Mouse (Mus musculus): ENCODE measurements around the gene Foxp1. TPM values are rescaled to one million over a fixed set of nuclear protein-coding genes. Genes with fewer than 3 reads are reported as not detected.

Foxp1 gene
- polyA plus RNA-seq, 1 experiment from 2014 or later: 148 TPM

DNA sequence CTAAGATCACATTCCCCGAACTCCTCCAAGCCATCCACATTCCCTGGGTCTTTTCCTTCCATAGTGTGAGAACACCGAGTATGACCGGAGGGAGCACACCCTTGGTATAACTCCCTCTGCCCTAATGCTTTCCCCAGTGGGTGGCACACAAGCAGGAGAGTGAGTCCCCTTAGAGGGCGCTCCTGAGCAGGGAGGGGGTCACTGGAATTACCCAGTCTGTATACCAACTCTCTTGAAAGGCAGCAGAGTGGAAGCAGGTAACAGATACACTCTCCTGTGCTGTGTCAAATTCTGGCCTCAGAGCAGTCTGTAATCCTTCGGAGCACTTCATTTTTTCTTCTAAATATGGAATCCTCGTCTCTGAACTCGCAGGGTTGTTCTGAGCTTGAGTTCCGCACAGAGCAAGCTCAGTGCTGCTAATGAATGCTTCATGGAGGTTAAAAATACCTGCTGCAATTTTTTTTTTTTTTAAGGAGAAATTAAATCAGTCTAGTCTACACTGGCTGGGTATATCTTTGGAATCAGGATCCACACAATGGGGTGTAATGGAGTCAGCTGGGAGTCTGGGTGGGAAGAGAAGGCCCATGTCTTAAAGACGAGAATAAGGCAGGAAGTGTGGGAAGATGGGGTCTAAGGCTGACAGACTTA is 565.9 kb downstream of the Foxp1 start:
- Histone ChIP-seq H3K4me1 (ENCODE audit: control insufficient read depth, insufficient read depth, low read length) (no peaks in the 10 kb centered on the region), H3K4me3 (ENCODE audit: low read depth, low read length) (no peak overlapping the region), H3K9ac (replicated peaks; ENCODE audit: low read length) (no peak overlapping the region), H3K27ac (replicated peaks; ENCODE audit: low read depth, low read length) (no peak overlapping the region), H3K27me3 (ENCODE audit: control insufficient read depth, insufficient read depth, low read length) (no peaks in the 10 kb centered on the region), H3K9me3 (replicated peaks; ENCODE audit: control insufficient read depth, low read length) (no peaks in the 10 kb centered on the region), H3K36me3 (replicated peaks; ENCODE audit: control insufficient read depth, insufficient read depth, low read depth, low read length) (no peaks in the 10 kb centered on the region), H3K4me2 (ENCODE audit: low read depth, low read length) (no peak overlapping the region)
- ATAC-seq (replicated peaks; ENCODE audit: insufficient number of reproducible peaks, low FRiP score, low TSS enrichment, low read depth) (0 out of 2 replicates have a peak, but pooled peaks have one; percentile 52), DNase-seq (ENCODE audit: low spot score) (no peak)
- WGBS: 83% methylated on average over 9 of the region's 9 CpGs

DNA sequence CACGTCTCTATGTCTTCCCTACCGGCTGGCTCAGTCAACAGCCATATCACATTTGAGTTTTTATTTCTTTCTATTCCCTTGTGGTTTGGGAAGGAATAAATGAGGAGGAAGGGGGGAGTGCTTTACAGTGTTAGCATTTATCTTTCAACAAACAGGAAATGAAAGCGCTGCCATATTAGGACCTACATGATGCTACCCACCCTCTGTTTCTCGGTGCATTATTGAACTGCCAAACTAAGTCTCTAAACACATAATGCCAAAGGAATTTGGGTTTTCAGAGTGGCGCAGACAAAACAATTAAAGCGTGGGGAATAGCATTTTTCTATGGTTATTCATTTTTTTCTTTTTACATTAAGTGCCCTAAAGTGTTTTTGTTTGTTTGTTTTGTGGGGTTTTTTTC is 566.8 kb downstream of the Foxp1 start:
- H3K36me3 ChIP-seq (replicated peaks; ENCODE audit: control insufficient read depth, insufficient read depth, low read depth, low read length): no peaks in the 10 kb centered on the region
- ATAC-seq (replicated peaks; ENCODE audit: insufficient number of reproducible peaks, low FRiP score, low TSS enrichment, low read depth): no peak
- WGBS: 73% methylated on average over 6 of the region's 6 CpGs

DNA sequence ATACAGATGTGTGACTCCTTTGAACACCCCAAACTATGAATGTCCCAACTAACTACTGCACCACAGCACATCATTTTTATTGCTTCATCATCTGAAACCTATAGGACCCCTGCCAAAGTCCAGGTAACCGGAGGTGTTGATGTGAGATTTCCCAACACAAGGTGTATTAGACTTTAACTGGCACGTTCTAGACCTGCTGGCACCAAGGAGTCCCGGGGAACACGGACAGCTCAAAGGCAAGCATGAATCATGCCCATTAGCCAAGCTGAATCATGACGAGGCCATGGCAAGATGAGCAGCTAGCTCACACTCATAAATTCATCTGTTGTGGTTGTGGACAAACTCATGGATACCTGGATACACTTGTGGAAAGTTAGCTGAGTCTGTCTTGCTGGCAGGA is 568.1 kb downstream of the Foxp1 start:
- H3K4me1 ChIP-seq (ENCODE audit: control insufficient read depth, insufficient read depth, low read length): no peaks in the 10 kb centered on the region
- H3K9ac ChIP-seq (replicated peaks; ENCODE audit: low read length): no peak overlapping the region
- 95% methylated on average over 5 of the region's 5 CpGs for WGBS
- 0 out of 2 replicates have a peak overlapping the region, but pooled peaks have one; percentile 20 for H3K27ac ChIP-seq (replicated peaks; ENCODE audit: low read depth, low read length)
- H3K27me3 ChIP-seq (ENCODE audit: control insufficient read depth, insufficient read depth, low read length): no peaks in the 10 kb centered on the region
- no peak overlapping the region for H3K4me3 ChIP-seq (ENCODE audit: low read depth, low read length)
- no peak for ATAC-seq (replicated peaks; ENCODE audit: insufficient number of reproducible peaks, low FRiP score, low TSS enrichment, low read depth)
- no peak overlapping the region for H3K4me2 ChIP-seq (ENCODE audit: low read depth, low read length)
- H3K9me3 ChIP-seq (replicated peaks; ENCODE audit: control insufficient read depth, low read length): no peaks in the 10 kb centered on the region
- no peak for DNase-seq (ENCODE audit: low spot score)
- H3K36me3 ChIP-seq (replicated peaks; ENCODE audit: control insufficient read depth, insufficient read depth, low read depth, low read length): no peaks in the 10 kb centered on the region

More for the DNA sequence above, 566.8 kb downstream of the Foxp1 start:
- no peaks in the 10 kb centered on the region for H3K9me3 ChIP-seq (replicated peaks; ENCODE audit: control insufficient read depth, low read length)
- no peaks in the 10 kb centered on the region for H3K27me3 ChIP-seq (ENCODE audit: control insufficient read depth, insufficient read depth, low read length)
- H3K4me3 ChIP-seq (ENCODE audit: low read depth, low read length): no peak overlapping the region
- DNase-seq (ENCODE audit: low spot score): no peak
- no peaks in the 10 kb centered on the region for H3K4me1 ChIP-seq (ENCODE audit: control insufficient read depth, insufficient read depth, low read length)
- H3K9ac ChIP-seq (replicated peaks; ENCODE audit: low read length): no peak overlapping the region
- no peak overlapping the region for H3K27ac ChIP-seq (replicated peaks; ENCODE audit: low read depth, low read length)
- H3K4me2 ChIP-seq (ENCODE audit: low read depth, low read length): no peak overlapping the region

DNA sequence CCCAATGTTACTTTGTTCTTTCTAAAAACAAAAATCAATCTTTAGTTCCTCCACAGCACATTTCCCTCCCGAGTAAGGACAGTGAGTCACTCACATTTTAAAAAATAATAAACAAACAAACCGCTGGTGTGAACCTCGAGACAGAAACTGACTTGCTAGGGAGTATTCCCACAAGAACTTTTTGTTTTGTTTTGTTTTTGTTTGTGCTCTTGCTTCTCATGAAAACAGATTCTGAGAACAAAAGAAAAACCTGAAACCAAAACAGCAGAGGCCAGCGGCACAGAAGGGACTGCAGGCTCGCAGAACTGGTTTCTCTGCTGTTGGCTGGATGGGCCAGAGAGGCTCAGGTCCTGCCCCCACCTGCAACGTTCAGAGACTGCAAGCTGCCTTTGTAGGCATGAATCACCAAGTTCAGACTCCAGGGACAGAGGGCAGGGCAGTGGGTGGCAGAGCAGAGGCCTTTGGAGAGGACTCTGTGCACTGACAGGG is 572.8 kb downstream of the Foxp1 start:
- Histone ChIP-seq H3K4me1 (ENCODE audit: control insufficient read depth, insufficient read depth, low read length) (no peaks in the 10 kb centered on the region), H3K4me2 (ENCODE audit: low read depth, low read length) (no peak overlapping the region), H3K4me3 (ENCODE audit: low read depth, low read length) (no peak overlapping the region), H3K27me3 (ENCODE audit: control insufficient read depth, insufficient read depth, low read length) (no peaks in the 10 kb centered on the region), H3K9me3 (replicated peaks; ENCODE audit: control insufficient read depth, low read length) (no peaks in the 10 kb centered on the region), H3K27ac (replicated peaks; ENCODE audit: low read depth, low read length) (peak overlapping the region; percentile 58; the same call in 1 of the 2 replicates), H3K9ac (replicated peaks; ENCODE audit: low read length) (no peak overlapping the region), H3K36me3 (replicated peaks; ENCODE audit: control insufficient read depth, insufficient read depth, low read depth, low read length) (no peaks in the 10 kb centered on the region)
- peak; percentile 54 for DNase-seq (ENCODE audit: low spot score)
- 0 out of 2 replicates have a peak, but pooled peaks have one; percentile 45 for ATAC-seq (replicated peaks; ENCODE audit: insufficient number of reproducible peaks, low FRiP score, low TSS enrichment, low read depth)
- WGBS: 12% methylated on average over 6 of the region's 6 CpGs

DNA sequence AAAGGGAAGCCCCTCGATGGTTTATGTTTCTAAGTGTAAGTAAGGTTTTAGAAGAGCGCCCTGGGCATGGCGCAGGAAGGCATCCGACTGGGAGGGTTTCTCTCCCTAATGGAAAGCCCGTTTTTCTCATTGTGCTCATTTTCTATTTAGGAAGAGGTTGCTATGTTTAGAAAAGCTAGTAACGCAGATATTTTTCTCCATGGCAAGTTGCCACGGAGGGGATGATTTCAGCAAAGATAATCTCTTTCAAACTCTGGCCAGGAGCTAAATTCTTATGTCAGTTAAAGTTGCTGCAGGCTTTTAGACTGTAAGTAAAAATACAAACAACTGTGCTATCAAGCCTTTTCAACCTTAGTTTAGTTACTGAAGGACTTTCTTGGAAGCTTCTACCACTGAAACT is 573.2 kb downstream of the Foxp1 start:
- Histone ChIP-seq H3K4me3 (ENCODE audit: low read depth, low read length) (no peak overlapping the region), H3K9ac (replicated peaks; ENCODE audit: low read length) (no peak overlapping the region), H3K4me1 (ENCODE audit: control insufficient read depth, insufficient read depth, low read length) (no peaks in the 10 kb centered on the region), H3K27ac (replicated peaks; ENCODE audit: low read depth, low read length) (no peak overlapping the region), H3K36me3 (replicated peaks; ENCODE audit: control insufficient read depth, insufficient read depth, low read depth, low read length) (no peaks in the 10 kb centered on the region), H3K27me3 (ENCODE audit: control insufficient read depth, insufficient read depth, low read length) (no peaks in the 10 kb centered on the region), H3K9me3 (replicated peaks; ENCODE audit: control insufficient read depth, low read length) (no peaks in the 10 kb centered on the region), H3K4me2 (ENCODE audit: low read depth, low read length) (no peak overlapping the region)
- ATAC-seq (replicated peaks; ENCODE audit: insufficient number of reproducible peaks, low FRiP score, low TSS enrichment, low read depth) (no peak), DNase-seq (ENCODE audit: low spot score) (no peak)
- WGBS: 62% methylated on average over 7 of the region's 7 CpGs

DNA sequence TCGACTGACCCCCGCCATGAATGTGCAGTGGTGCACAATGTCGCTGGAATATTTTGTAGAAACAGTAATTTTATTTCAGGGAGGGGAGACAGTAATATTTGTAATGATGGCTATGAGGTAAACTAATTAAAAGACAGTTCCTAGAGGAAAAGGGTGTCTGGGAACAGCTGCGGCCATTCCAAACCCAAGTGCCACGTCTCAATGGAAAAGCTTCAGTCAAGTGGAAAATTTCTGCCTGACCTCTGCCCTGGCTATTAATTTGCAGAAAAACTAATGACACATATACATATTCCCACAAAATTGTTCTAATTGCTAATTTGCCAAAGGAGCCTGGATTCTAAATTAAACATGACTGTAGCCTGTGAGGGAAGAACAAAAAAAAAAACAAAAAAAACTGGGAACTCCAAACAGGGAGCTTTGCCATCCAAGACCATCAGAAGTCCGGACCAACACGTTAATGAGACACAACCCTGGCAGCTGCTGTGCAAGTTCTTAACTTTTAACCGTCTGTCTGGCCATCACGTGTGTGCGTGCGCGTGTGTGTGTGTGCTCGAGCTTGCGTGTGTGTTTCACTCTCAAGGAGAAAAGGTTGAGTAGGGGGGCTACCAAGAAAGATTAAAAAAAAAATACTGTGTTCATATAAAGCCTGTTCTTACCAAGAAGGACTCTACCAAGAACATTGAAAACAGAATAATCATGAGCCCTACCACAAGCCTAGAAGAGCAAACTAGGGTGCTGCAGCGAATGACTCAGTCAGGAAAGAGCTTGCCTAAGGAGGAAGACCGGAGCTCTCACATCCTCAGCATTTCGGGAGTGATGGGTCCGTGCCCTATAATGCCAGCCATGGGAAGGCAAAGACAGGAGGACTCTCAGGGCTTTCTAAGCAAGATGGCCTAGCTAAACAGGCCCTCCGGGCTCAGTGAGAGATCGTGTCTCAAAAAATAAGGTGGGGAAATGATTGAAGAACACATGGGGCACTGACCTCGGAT is 574.1 kb downstream of the Foxp1 start:
- Histone ChIP-seq H3K36me3 (replicated peaks; ENCODE audit: control insufficient read depth, insufficient read depth, low read depth, low read length) (no peaks in the 10 kb centered on the region), H3K27ac (replicated peaks; ENCODE audit: low read depth, low read length) (no peak overlapping the region), H3K9ac (replicated peaks; ENCODE audit: low read length) (no peak overlapping the region), H3K9me3 (replicated peaks; ENCODE audit: control insufficient read depth, low read length) (no peaks in the 10 kb centered on the region), H3K4me2 (ENCODE audit: low read depth, low read length) (no peak overlapping the region), H3K27me3 (ENCODE audit: control insufficient read depth, insufficient read depth, low read length) (no peaks in the 10 kb centered on the region), H3K4me3 (ENCODE audit: low read depth, low read length) (no peak overlapping the region), H3K4me1 (ENCODE audit: control insufficient read depth, insufficient read depth, low read length) (no peaks in the 10 kb centered on the region)
- no peak for DNase-seq (ENCODE audit: low spot score)
- WGBS: 70% methylated on average over 21 of the region's 21 CpGs
- no peak for ATAC-seq (replicated peaks; ENCODE audit: insufficient number of reproducible peaks, low FRiP score, low TSS enrichment, low read depth)

DNA sequence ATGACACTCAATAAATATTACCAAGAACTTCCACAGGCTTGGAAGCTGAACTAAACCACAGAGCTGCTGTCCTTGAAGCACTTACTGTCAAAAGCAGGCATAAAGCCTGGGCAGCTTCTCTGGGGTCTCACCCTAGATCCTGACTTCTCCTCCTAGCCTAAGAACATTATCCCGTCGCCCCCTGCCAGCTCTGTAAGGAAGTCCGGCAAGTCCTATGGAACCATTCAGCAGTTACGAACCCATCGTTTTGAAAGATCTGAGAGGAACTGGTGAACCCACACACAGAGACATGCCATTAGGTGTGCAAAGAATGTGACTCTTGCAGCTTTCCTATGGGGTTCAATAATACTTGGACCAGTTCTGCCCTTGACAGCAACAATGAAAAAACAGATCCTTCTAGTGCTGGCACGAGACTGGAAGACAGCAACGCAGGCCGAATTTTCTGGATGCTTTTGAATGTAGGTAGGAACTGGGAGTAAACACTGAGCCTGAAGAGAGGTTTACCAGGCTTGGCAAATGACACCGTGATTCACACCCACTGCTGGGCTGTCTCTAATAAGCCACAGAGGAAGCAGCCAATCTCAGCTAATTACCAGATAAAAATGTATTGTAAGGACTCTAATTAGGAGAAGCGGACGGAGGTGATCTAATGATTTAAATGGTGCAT is 574.9 kb downstream of the Foxp1 start:
- ATAC-seq (replicated peaks; ENCODE audit: insufficient number of reproducible peaks, low FRiP score, low TSS enrichment, low read depth) (no peak), DNase-seq (ENCODE audit: low spot score) (no peak)
- H3K27me3 ChIP-seq (ENCODE audit: control insufficient read depth, insufficient read depth, low read length): no peaks in the 10 kb centered on the region
- no peak overlapping the region for H3K27ac ChIP-seq (replicated peaks; ENCODE audit: low read depth, low read length)
- no peak overlapping the region for H3K4me3 ChIP-seq (ENCODE audit: low read depth, low read length)
- no peaks in the 10 kb centered on the region for H3K4me1 ChIP-seq (ENCODE audit: control insufficient read depth, insufficient read depth, low read length)
- H3K36me3 ChIP-seq (replicated peaks; ENCODE audit: control insufficient read depth, insufficient read depth, low read depth, low read length): no peaks in the 10 kb centered on the region
- 64% methylated on average over 11 of the region's 11 CpGs for WGBS
- no peaks in the 10 kb centered on the region for H3K9me3 ChIP-seq (replicated peaks; ENCODE audit: control insufficient read depth, low read length)
- H3K9ac ChIP-seq (replicated peaks; ENCODE audit: low read length): no peak overlapping the region
- H3K4me2 ChIP-seq (ENCODE audit: low read depth, low read length): no peak overlapping the region

All from embryonic facial prominence, embryonic 11.5 days (tissue).